Mouse (Mus musculus): ENCODE measurements around the gene Gpha2. TPM values are rescaled to one million over a fixed set of nuclear protein-coding genes. Genes with fewer than 3 reads are reported as not detected.

Gpha2 gene
- polyA plus RNA-seq, 1 experiment from 2014 or later = not detected

MicroRNAs within 50 kb of the gene (microRNA counts, 519-probe panel; counts per million panel counts)
- 342 counts per million, percentile 67 among the panel's probes with 10 or more counts for microRNA mmu-miR-192

Small RNA genes within 50 kb of the gene (microRNA-seq; reads per million reads assigned to microRNA genes)
- gene Mir192 (62.5 reads per million, percentile 46 among the genes with 10 or more reads in this experiment), gene Mir194-2 (50.9 reads per million, percentile 43 among the genes with 10 or more reads in this experiment)

Other genes with a start within 250 kb of the Gpha2 start
- not detected in 2 replicates for gene Slc22a20, start 240.2 kb upstream of the Gpha2 start, polyA plus RNA-seq (2016; fragmentation: Nextera tagmentation; extraction: Ambion mirVana)
- gene Capn1, start 210.5 kb upstream of the Gpha2 start, polyA plus RNA-seq (2016; fragmentation: Nextera tagmentation; extraction: Ambion mirVana) = 5.6 and 6.4 TPM in 2 replicates
- 33.2 and 35.2 TPM in 2 replicates for gene Syvn1, start 179.8 kb upstream of the Gpha2 start, polyA plus RNA-seq (2016; fragmentation: Nextera tagmentation; extraction: Ambion mirVana)
- 66.0 and 68.6 TPM in 2 replicates for gene Mrpl49, start 168.6 kb upstream of the Gpha2 start, polyA plus RNA-seq (2016; fragmentation: Nextera tagmentation; extraction: Ambion mirVana)
- 635 and 643 TPM in 2 replicates for gene Fau, start 168.5 kb upstream of the Gpha2 start, polyA plus RNA-seq (2016; fragmentation: Nextera tagmentation; extraction: Ambion mirVana)
- gene Znhit2, start 165.2 kb upstream of the Gpha2 start, polyA plus RNA-seq (2016; fragmentation: Nextera tagmentation; extraction: Ambion mirVana) = 34.3 and 38.2 TPM in 2 replicates
- 44.3 and 45.9 TPM in 2 replicates for gene Tm7sf2, start 158.0 kb upstream of the Gpha2 start, polyA plus RNA-seq (2016; fragmentation: Nextera tagmentation; extraction: Ambion mirVana)
- gene Vps51, start 149.1 kb upstream of the Gpha2 start, polyA plus RNA-seq (2016; fragmentation: Nextera tagmentation; extraction: Ambion mirVana) = 79.4 and 80.6 TPM in 2 replicates
- not detected in 2 replicates for gene Tmem262, start 146.3 kb upstream of the Gpha2 start, polyA plus RNA-seq (2016; fragmentation: Nextera tagmentation; extraction: Ambion mirVana)
- gene Gm28374, start 144.1 kb upstream of the Gpha2 start, polyA plus RNA-seq (2016; fragmentation: Nextera tagmentation; extraction: Ambion mirVana) = 2.6 and 3.2 TPM in 2 replicates
- 72.4 and 75.0 TPM in 2 replicates for gene Zfpl1, start 141.4 kb upstream of the Gpha2 start, polyA plus RNA-seq (2016; fragmentation: Nextera tagmentation; extraction: Ambion mirVana)
- gene Cdca5, start 141.4 kb upstream of the Gpha2 start, polyA plus RNA-seq (2016; fragmentation: Nextera tagmentation; extraction: Ambion mirVana) = 27.1 and 28.4 TPM in 2 replicates
- 0.33 TPM in 1 of 2 replicates, not detected in the other for gene AC131692.1, start 132.0 kb upstream of the Gpha2 start, polyA plus RNA-seq (2016; fragmentation: Nextera tagmentation; extraction: Ambion mirVana)
- gene Naaladl1, start 120.6 kb upstream of the Gpha2 start, polyA plus RNA-seq (2016; fragmentation: Nextera tagmentation; extraction: Ambion mirVana) = 0.63 and 0.82 TPM in 2 replicates
- gene Sac3d1, start 107.7 kb upstream of the Gpha2 start, polyA plus RNA-seq (2016; fragmentation: Nextera tagmentation; extraction: Ambion mirVana) = 53.5 and 59.0 TPM in 2 replicates
- gene Snx15, start 98.1 kb upstream of the Gpha2 start, polyA plus RNA-seq (2016; fragmentation: Nextera tagmentation; extraction: Ambion mirVana) = 40.3 and 42.3 TPM in 2 replicates
- not detected in 2 replicates for gene Batf2, start 85.4 kb upstream of the Gpha2 start, polyA plus RNA-seq (2016; fragmentation: Nextera tagmentation; extraction: Ambion mirVana)
- 100 and 102 TPM in 2 replicates for gene Arl2, start 84.8 kb upstream of the Gpha2 start, polyA plus RNA-seq (2016; fragmentation: Nextera tagmentation; extraction: Ambion mirVana)
- not detected in 2 replicates for gene Majin, start 42.0 kb upstream of the Gpha2 start, polyA plus RNA-seq (2016; fragmentation: Nextera tagmentation; extraction: Ambion mirVana)
- 77.8 and 82.8 TPM in 2 replicates for gene Ppp2r5b, start 9.5 kb downstream of the Gpha2 start, polyA plus RNA-seq (2016; fragmentation: Nextera tagmentation; extraction: Ambion mirVana)
- gene Atg2a, start 15.3 kb downstream of the Gpha2 start, polyA plus RNA-seq (2016; fragmentation: Nextera tagmentation; extraction: Ambion mirVana) = 13.8 and 14.7 TPM in 2 replicates
- gene Ehd1, start 50.3 kb downstream of the Gpha2 start, polyA plus RNA-seq (2016; fragmentation: Nextera tagmentation; extraction: Ambion mirVana) = 87.2 and 96.4 TPM in 2 replicates
- gene Cdc42bpg, start 80.1 kb downstream of the Gpha2 start, polyA plus RNA-seq (2016; fragmentation: Nextera tagmentation; extraction: Ambion mirVana) = 0.27 and 0.60 TPM in 2 replicates
- gene Men1, start 108.6 kb downstream of the Gpha2 start, polyA plus RNA-seq (2016; fragmentation: Nextera tagmentation; extraction: Ambion mirVana) = 93.3 and 93.5 TPM in 2 replicates
- gene Map4k2, start 114.8 kb downstream of the Gpha2 start, polyA plus RNA-seq (2016; fragmentation: Nextera tagmentation; extraction: Ambion mirVana) = 16.0 and 18.4 TPM in 2 replicates
- gene Sf1, start 137.3 kb downstream of the Gpha2 start, polyA plus RNA-seq (2016; fragmentation: Nextera tagmentation; extraction: Ambion mirVana) = 171 TPM in 2 replicates
- gene Pygm, start 158.0 kb downstream of the Gpha2 start, polyA plus RNA-seq (2016; fragmentation: Nextera tagmentation; extraction: Ambion mirVana) = 4.7 and 5.5 TPM in 2 replicates
- 26.4 and 28.3 TPM in 2 replicates for gene Rasgrp2, start 173.0 kb downstream of the Gpha2 start, polyA plus RNA-seq (2016; fragmentation: Nextera tagmentation; extraction: Ambion mirVana)
- 31.2 and 32.9 TPM in 2 replicates for gene Nrxn2, start 192.4 kb downstream of the Gpha2 start, polyA plus RNA-seq (2016; fragmentation: Nextera tagmentation; extraction: Ambion mirVana)